Mouse (Mus musculus) small intestine, adult 2 months (tissue): ENCODE results near the gene Ric8b.

Experiments
- CTCF ChIP-seq: fragments of 200-500 bp; IDR thresholded peaks from 2 replicates; pipeline ENCODE4 v1.5.1; 2012; ENCODE audit warnings: low read depth, mild to moderate bottlenecking, control low read depth, inconsistent platforms, low read length, moderate library complexity, mixed read lengths; ENCODE audit not compliant: insufficient replicate concordance, insufficient read length; ENCODE audit errors: extremely low read depth
- POLR2A ChIP-seq: fragments of 200-500 bp; IDR thresholded peaks from 2 replicates; pipeline ENCODE4 v1.6.1; 2012; ENCODE audit warnings: low read depth, mild to moderate bottlenecking, control low read depth, inconsistent platforms, low read length, moderate library complexity

DNA sequence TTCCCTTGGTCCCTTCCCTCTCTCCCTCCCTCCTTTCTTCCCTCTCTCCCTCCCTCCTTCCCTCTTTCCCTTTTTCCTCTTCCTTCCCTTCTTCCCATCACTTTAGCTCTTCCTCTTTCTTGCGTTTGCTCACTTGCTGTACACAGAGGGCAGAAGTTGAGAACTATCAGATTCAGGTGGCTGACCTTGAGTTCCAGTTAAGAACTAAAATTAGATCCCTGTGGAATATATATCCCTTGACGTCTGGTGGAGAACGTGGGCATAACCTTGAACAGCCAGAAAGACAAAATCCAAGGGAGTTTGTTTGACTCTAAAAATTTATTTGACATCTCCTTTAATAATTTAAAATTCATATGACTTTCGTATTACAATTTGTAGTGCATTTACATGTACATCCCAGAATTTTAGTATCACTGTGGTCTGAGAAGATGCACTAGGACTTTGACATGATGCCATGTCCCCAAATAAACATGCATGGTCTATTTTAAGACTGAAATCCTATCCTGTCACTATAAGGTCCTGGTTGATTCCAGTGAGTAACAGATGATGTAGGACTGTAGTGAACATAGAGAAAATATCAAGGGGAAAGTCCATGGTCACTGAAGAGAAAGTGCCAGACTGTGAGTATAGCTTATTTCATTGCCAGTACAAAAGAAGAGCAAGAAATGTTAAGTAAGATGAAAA lies 19.6 kb downstream of the Ric8b start:
- TF ChIP-seq POLR2A (no peak), CTCF (no peak)
